Mouse (Mus musculus) testis, adult 2 months (tissue): Measurements from ENCODE around the gene Skap1. TPM values are rescaled to one million over a fixed set of nuclear protein-coding genes. Genes with fewer than 3 reads are reported as not detected.

Experiments used
- H3K27ac ChIP-seq: fragments of 200-500 bp; 2 replicates; pipeline ENCODE4 v1.5.1; 2012; ENCODE audit warnings: low read depth, low read length; ENCODE audit not compliant: control insufficient read depth, insufficient read depth
- H3K27me3 ChIP-seq: fragments of 200-500 bp; 2 replicates; pipeline ENCODE4 v1.6.1; 2012; ENCODE audit warnings: mild to moderate bottlenecking, low read length, moderate library complexity; ENCODE audit not compliant: control insufficient read depth, insufficient read depth
- H3K36me3 ChIP-seq: fragments of 200-500 bp; 2 replicates; pipeline ENCODE4 v1.6.1; 2012; ENCODE audit warnings: mild to moderate bottlenecking, low read length; ENCODE audit not compliant: control insufficient read depth, insufficient read depth
- H3K4me1 ChIP-seq: fragments of 200-500 bp; 2 replicates; pipeline ENCODE4 v1.6.1; 2012; ENCODE audit warnings: low read length; ENCODE audit not compliant: control insufficient read depth, insufficient read depth
- H3K4me3 ChIP-seq: fragments of 200-500 bp; 2 replicates; pipeline ENCODE4 v1.5.1; 2012; ENCODE audit warnings: low read depth, mild to moderate bottlenecking, low read length, moderate library complexity, mixed read lengths; ENCODE audit not compliant: control insufficient read depth
- CTCF ChIP-seq: fragments of 200-500 bp; IDR thresholded peaks from 2 replicates; pipeline ENCODE4 v1.5.1; 2012; ENCODE audit warnings: low read depth, mild to moderate bottlenecking, inconsistent platforms, low read length, moderate library complexity; ENCODE audit not compliant: control insufficient read depth, insufficient read depth, insufficient replicate concordance
- POLR2A ChIP-seq: fragments of 200-500 bp; IDR thresholded peaks from 2 replicates; pipeline ENCODE4 v1.6.1; 2012; ENCODE audit warnings: low read depth, mild to moderate bottlenecking, inconsistent platforms, low read length, moderate library complexity; ENCODE audit not compliant: control insufficient read depth
- polyA plus RNA-seq: library from polyadenylated mRNA; depleted of rRNA; stranded (reverse); fragments of >200 nt; gene quantifications from 2 replicates; pipeline ENCODE4 v1.2.3, GENCODE M21; 2012

Skap1 gene
- polyA plus RNA-seq, 1 experiment: 1.5 TPM

DNA sequence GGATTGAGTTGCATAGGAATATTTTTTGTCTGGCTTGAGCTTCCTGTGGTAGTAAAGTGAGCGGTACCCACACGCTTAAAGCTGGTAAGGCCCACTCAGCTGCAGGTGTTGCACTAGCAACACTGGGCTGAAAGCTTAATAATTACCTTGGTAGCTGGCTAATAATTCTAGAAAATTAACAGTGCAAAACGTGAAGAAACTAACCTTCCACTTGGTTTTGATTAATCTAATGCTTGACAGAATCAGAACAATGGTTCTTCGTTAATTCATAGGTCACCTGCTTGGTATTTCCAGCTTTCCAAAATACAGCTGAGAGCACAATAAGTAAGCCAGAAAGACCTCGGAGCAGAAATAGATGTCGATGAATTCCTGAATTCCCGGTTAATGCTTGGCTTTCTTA lies 78.2 kb downstream of the Skap1 start:
- no peaks in the 10 kb centered on the region for H3K27me3 ChIP-seq
- H3K4me1 ChIP-seq: no peaks in the 10 kb centered on the region
- TF ChIP-seq CTCF: no peak
- no peak for TF ChIP-seq POLR2A

DNA sequence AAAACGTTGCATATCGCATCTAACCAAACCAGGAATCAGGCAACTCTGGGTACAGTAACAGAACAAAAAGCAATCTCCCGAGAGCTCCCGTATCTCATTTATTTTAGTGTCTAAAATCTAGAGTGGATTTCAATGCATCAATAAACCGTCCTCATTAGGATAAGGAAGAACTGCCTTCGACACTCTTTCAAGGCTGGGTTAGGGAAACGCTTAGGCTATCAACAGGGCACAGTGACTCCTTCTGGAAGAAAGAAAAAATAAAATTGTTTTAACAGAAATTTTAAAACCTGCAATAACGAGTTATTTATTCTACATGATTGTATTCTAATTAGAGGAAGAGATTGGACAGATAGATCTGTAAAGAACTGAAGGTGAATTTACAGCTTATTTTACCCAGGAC lies 82.0 kb downstream of the Skap1 start:
- H3K27ac ChIP-seq: no peak overlapping the region
- H3K27me3 ChIP-seq: no peaks in the 10 kb centered on the region
- H3K4me1 ChIP-seq: no peaks in the 10 kb centered on the region
- no peaks in the 10 kb centered on the region for H3K36me3 ChIP-seq
- TF ChIP-seq CTCF (no peak), POLR2A (no peak)
- H3K4me3 ChIP-seq: no peak overlapping the region

More for the DNA sequence above, 78.2 kb downstream of the Skap1 start:
- Histone ChIP-seq H3K27ac (no peak overlapping the region), H3K36me3 (no peaks in the 10 kb centered on the region), H3K4me3 (no peak overlapping the region)

DNA sequence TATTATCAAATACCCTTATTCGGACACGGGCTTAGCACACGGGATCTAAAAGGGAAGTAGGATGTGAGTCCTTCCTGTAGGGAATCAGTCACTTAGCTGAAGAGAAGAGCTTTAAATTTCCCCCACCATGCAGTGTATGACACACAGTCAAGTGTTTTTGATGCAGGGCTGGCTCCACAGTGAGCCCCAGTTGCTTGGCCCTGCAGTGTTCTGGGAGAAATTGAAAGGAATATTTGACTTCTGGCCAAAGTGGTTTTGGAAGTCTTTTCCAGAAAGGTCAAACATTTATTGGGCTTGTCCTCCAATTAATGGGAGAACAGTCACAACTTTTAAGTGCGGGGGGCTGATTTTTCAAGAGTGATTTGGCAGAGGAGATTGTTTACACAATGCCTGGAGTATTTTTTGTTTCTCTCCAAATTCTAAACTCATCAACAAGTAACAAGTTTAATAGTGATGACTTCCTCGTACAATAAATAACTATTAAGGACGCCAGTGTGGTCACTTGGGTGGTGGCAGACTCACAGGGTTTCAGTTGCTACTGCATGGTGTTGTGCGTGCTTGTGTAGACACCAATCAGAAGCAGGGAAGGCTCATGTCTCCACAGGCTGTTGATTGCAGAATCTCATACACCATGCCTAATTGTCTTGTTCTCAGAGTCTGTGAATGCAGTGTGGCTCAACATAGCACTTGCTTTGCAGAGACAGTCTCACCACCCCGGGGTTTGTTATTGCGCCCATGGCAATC lies 86.7 kb downstream of the Skap1 start:
- TF ChIP-seq CTCF (no peak), POLR2A (no peak)
- Histone ChIP-seq H3K27me3 (no peaks in the 10 kb centered on the region), H3K4me3 (no peak overlapping the region), H3K36me3 (no peaks in the 10 kb centered on the region), H3K4me1 (peaks cover 2% of the 10 kb centered on the region; the same call in 1 of the 2 replicates), H3K27ac (no peak overlapping the region)

DNA sequence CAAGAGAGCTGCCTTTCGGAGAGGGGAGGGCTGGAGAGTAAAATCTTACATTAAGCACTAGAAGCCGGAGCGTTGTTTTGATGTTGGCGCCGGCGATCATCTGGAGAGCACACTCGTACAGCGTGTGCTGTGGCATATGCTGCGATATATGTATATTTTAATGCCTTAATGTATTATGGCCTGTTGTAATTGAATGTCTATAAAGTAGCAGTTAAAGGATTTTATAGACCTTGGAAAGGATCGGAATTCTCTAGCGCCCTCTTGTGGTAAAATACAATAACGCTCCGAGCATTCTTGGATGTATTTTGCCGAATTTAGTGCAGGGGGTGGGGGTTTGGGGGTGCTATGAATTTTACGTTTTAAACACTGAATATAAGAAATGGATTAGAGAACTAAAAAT lies 88.7 kb downstream of the Skap1 start:
- Histone ChIP-seq H3K4me1 (peaks cover 2% of the 10 kb centered on the region; the same call in 1 of the 2 replicates), H3K4me3 (no peak overlapping the region), H3K27me3 (no peaks in the 10 kb centered on the region), H3K27ac (no peak overlapping the region), H3K36me3 (no peaks in the 10 kb centered on the region)
- TF ChIP-seq CTCF (no peak), POLR2A (no peak)

DNA sequence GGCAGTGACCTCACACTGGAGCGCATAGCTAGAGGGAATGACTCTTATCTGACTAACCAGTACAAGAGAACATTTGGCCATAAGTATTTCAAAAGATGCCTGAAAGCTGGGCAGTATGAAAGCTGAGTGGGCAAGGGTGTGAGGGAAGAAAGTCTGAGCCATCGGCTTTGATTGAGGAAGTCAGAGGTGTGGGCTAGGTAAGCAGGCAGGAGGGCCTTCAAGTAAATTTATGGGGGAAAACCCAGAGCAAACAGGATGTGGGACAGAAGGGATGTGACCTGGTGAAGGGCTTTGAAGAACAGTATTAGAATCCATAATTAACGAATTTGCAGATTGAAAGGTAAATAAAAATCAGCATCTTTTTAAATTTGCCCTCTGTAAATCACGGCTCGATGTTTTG lies 95.8 kb downstream of the Skap1 start:
- Histone ChIP-seq H3K27ac (no peak overlapping the region), H3K36me3 (no peaks in the 10 kb centered on the region), H3K4me3 (no peak overlapping the region), H3K27me3 (no peaks in the 10 kb centered on the region), H3K4me1 (no peaks in the 10 kb centered on the region)
- TF ChIP-seq POLR2A (no peak), CTCF (no peak)

DNA sequence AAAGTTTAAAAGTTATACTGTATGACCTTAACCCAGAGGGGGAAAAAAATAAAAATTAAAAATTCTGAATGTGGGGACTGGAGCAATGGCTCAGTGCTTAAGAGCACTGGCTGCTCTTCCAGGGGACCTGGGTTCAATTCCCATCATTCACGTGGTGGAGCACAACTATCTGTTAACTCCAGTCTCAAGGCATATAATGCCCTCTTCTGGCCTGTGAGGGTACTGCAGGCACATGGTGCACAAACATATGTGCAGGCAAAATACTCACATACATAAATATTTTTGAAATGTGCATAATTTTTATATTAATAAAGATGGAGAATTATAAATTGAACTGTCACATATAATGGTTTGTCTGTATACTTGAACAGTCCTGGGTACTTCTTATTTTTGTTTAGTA lies 99.7 kb downstream of the Skap1 start:
- H3K27ac ChIP-seq: no peak overlapping the region
- no peaks in the 10 kb centered on the region for H3K27me3 ChIP-seq
- H3K4me3 ChIP-seq: no peak overlapping the region
- TF ChIP-seq CTCF (no peak), POLR2A (no peak)
- no peaks in the 10 kb centered on the region for H3K4me1 ChIP-seq
- no peaks in the 10 kb centered on the region for H3K36me3 ChIP-seq

DNA sequence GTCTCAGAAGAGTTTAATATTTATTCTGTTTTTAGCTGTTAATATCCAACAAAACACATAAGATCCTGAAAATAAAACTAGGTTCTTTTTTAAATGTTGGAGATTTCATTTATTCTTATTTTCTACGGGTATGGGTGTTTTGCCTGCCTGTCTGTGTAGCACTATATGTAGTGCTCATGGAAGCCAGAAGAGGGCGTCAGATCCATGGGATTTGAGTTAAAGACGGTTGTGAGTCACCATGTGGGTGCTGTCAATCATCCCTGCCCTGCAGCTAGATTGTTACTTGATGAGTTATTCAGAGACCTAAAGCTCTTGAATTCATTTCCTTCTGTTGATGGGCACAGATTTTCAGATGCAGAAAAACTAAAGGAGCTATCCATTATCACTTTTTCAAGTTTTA lies 108.1 kb downstream of the Skap1 start:
- H3K4me1 ChIP-seq: peaks cover 4% of the 10 kb centered on the region
- no peak overlapping the region for H3K27ac ChIP-seq
- H3K4me3 ChIP-seq: no peak overlapping the region
- TF ChIP-seq CTCF: no peak
- no peak for TF ChIP-seq POLR2A
- no peaks in the 10 kb centered on the region for H3K27me3 ChIP-seq
- H3K36me3 ChIP-seq: no peaks in the 10 kb centered on the region
